Mouse (Mus musculus): ENCODE results near the gene Vcl.

GRCm38 (mm10) chr14:21077939-21078338 is 148.7 kb downstream of the Vcl start:
- TF ChIP-seq CTCF (IDR thresholded peaks at IDR 0.05; ENCODE audit: borderline replicate concordance, extremely low read depth, insufficient read depth, insufficient read length) (no peak), POLR2A (IDR thresholded peaks at IDR 0.05; ENCODE audit: borderline replicate concordance, extremely low read depth, insufficient read depth, insufficient read length, poor library complexity, severe bottlenecking) (no peak)
